Mouse (Mus musculus): ENCODE data around the gene Ncor2.

Ncor2 gene

DNA sequence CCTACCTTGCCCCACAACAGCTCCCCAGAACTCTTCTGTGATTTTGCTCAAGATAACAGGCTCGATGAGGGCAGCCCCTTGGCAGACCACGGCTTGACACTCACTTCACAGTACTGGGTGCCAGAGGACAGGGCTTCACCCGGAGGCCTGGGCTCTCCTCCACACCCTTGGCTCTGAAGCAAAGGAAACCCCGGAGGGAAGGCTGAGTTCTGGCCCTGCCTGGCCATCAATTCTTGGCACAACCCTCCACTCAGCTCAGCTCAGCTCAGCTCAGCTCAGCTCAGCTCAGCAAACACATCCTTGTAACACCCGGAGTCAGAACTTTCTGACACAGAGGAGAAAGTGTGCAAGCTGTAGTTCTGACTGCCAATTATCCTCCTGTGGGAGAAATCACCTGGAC lies 30.3 kb downstream of the Ncor2 start:
- in situ Hi-C loops (cut with MboI, MseI) = no loop called here

DNA sequence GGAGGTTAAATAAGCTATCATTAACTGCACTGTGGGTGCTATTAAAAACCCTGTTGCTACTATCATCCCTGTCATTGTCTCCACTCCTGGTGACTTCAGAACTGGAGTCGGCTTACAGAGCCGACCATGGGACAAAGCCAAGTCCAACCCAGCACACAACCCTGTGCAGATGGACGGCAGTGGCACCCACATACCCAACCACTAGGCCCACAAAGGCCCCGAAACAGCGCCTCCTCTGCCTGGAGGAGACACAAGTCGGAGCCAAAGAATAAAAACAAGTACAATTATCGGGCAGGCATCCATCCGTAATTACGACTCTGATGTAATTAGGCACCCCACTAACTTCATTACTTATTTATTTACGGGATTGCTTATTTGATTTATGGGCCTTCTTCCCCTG lies 30.8 kb downstream of the Ncor2 start:
- in situ Hi-C loops (cut with MboI, MseI) = no loop called here

DNA sequence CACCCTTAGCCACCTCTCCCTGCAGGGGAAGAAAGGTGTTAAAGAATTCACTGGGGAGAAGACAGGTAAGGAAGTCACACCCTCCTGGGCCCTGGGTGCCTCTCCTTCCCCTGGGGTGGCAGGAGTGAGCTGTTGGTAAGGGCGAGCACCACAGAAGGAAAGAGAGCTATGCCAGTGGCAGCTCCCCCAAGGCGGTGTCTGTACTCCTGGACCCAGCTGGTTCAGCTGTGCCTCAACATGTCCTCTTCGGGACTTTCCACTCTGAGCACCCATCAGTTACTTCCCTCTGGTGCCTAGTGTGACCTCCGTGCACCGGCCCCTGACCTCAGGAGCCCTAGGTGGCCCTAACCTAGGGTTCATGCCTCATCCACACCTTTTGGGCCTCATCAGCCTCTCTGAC lies 31.9 kb downstream of the Ncor2 start:
- in situ Hi-C loops (cut with MboI, MseI) = no loop called here

DNA sequence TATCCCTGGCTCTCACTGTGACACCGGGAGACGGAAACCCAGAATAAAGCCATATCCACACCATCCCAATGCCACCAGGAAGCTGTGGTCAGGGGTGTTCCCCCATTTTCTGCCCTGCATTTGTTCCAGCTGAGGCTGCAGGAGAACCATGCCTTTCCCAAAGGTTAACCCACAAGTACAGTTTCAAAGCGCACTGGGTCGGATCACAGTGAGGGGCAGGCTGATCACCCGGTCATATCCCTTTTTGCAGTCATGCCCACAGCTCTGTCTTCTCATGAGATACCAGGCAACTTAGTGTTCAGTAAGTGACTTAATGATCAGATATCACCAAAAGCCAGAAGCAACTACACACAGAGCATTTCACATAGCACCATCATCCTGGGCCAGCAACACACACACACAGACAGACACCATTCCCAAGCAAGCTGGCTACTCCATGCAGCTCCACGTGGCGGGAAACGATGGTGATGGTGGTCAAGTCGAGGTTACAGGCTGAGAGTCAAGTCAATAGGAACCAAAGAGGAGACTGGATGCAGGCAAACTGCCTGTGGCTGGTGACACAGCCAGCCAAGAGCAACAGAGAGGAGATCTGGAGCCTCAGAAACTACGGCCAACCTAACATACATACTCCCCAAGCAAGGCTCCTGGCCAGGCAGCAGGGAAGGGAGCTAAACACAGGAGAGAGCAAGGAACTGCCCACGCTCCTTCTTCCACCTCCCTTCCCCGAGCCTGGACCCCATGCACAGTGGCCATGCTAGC lies 35.7 kb downstream of the Ncor2 start:
- in situ Hi-C loops (cut with MboI, MseI) = no loop called here

DNA sequence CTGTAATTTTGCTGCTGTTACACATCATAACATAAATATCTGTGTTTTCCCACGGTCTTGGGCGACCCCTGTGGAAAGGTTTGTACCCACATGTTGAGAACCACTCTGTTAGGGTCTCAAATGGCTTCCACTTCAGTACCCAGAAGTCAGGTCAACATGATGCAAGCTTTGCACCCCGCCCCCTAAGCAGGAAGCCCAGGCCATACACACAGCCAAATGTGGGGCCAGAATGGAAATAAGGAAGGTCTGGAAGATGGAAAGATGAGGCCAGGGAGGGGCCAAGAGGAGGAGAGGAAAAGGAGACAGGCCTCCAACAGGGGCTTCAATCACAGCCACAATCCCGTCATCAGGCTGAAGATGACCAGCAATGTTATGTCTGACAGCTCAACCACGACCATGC lies 37.1 kb downstream of the Ncor2 start:
- in situ Hi-C loops (cut with MboI, MseI) = no loop called here

DNA sequence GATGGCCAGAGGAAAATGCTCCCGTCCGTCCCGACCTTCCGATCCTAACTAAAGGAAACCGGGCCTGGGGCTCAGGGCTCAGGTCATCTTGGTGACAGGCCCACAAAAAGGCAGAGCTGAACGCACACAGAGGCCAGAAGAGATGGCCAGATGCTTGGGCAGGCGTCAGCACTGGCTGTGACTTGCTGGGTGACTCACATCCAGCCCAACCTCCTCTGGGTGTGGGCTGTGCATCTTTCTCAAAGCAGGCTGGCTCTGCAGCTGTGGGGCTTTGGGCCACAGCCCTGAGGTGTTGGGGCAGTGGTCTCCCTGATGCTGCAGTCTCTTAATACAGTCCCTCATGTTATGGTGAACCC lies 37.5 kb downstream of the Ncor2 start:
- in situ Hi-C loops (cut with MboI, MseI) = no loop called here

DNA sequence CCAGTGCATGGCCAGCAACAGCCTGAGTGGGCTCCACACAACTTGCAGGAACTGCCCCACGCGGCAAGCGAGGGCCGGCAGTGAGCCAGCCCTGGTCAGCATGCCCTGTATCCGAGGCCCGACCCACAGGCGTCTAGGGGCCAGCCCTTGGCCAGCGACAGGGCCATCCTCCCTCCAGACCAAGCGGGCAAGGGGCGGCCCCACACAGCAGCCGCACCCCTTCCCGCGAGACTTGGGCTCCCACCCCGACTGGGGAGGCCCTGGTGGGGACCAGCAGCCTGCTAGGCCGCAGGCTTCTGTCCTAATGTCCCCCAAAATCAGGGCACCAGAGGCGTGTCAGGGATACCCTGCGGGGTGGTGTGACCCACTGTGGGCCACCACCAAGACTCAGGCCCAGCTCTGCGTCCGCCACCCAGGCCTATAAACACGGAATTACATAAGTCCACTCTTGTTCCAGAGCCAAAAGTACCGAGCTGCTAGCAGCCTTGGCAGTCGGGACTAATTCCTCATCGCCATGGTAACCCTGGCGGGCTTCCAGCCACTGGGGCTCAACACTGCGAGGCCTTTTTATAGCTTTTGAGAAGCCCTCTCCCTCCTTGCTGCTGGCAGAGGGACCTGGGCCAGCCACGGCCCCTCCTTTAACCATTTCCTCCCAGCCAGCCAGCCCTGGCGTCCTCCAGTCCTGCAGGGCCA lies 38.0 kb downstream of the Ncor2 start:
- in situ Hi-C loops (cut with MboI, MseI) = no loop called here

DNA sequence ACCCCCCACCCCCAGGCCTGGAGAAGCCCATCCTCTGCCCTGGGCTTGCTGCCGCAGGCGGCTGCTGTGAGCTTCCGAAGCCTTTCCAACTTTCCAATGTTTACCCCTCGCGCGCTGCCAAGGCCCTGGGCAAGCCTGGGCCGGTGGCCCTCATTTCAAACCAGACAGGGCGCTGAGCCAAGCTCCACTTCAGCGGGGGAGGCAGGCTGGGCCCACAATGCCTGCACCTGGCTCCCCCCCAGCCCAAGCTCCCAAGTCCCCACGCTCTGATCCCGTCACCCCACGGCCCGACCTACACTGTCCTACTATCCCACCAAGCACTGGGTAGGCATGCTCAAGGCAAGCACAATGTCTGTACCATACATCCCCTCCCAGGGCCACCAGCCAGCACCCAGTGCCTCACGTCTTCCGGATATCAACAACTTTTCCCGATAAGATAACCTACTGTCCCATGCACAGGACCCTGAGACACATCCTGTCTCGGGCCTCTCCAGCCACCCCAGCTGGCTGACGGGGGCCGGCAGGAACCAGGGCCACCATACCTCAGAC lies 38.8 kb downstream of the Ncor2 start:
- in situ Hi-C loops (cut with MboI, MseI) = no loop called here

DNA sequence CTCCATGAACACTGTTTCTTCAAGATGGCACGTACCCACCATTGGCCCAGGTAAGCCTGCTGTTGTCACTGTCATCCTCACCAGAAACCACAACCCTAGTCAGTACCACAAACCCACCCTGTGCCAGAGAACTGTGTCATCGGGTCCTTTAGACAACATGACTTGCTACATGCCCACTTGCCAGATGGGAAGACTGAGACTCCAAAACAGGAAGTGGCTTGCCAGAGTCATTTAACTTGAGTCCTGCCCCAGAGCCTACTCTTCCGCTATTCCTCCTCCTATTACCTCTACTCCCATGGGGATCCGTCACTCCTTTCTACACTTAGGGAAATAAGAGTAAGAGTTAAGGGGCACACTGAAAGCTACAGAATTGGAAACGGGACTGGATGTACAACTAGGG lies 39.4 kb downstream of the Ncor2 start:
- in situ Hi-C loops (cut with MboI, MseI) = no loop called here

DNA sequence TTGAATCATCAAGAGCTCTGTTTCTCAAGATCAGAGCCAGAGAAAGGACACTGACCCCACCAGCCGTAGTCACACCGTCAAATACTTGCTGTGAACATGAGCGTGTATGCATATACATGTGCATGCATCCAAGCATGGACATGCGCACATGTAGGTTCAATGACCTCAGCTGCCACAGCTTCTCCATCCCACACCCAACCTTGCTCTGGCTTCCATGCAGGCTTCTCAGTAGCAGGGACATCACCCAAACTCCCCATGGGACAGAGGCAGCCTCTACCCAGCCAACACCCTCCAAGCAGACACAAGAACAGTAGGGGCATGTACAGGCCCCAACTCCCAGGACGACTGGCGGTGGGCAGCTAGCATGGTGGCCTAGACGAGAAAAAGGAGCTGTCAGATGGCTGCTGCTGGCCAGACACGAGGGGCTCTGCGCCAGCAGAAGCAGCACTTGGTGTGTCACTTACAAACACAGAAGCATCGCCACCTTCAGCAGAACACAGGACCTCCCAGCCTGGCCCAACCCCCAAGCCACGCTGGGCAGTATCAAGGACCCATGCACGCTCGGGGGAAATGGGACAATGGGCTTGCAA lies 40.1 kb downstream of the Ncor2 start:
- in situ Hi-C loops (cut with MboI, MseI) = no loop called here

DNA sequence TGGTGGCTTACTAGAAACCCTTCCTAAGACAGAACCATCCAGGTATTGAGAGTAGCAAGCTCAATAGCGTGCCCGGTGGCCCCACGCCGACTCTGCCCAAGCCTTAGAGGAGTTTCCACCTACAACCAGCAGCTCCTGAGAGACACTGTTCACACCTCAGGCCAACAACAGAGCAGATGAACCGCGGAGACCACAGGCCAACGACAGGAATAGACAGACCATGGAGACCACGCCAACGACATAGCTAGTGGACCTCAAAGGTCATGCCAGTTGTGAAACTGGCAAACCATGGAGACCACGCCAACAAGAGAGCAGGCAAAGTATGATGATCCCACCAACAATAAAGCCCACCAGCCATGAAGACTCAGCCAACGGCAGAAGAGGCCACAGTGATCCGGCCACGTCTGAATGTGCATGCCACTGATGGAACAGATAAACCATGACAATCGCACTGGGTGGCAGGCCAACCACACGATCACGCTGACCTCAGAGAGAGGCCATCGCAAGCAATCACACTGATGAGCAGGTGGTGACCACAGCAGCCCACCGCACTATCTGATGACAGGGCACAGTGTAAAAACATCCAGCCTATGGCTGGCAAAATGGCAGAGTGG lies 41.2 kb downstream of the Ncor2 start:
- in situ Hi-C loops (cut with MboI, MseI) = no loop called here

DNA sequence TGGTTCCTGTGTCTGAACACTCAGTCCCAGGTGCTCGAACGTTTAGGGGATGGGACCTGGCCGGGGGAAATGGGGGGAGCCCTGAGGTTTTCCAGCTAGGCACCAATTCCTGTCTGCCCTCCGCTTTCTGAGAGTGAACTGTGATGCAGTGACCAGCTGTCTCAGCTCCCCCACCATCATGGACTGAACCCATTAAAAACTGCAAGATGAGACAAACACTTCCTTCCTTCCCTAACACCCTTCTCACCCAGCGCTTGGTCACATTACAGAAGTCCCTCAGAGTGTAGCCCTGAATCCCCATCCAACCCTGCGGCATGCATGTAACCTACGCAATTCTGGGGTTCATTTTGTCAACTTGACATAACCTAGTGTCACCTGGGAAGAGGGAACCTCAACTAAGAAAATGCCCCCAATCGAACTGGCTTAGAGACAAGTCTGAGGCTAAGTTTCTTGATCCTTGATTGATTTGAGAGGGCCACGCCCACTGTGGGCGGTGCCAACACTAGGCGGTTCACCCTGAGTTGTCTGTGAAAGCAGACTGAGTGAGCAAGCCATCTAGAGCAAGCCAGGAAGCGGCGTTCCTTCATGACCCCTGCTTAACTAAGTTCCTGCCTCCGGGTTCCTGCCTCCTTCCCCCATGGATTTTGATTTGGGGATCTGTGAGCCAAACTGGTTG lies 41.9 kb downstream of the Ncor2 start:
- in situ Hi-C loops (cut with MboI, MseI) = no loop called here

DNA sequence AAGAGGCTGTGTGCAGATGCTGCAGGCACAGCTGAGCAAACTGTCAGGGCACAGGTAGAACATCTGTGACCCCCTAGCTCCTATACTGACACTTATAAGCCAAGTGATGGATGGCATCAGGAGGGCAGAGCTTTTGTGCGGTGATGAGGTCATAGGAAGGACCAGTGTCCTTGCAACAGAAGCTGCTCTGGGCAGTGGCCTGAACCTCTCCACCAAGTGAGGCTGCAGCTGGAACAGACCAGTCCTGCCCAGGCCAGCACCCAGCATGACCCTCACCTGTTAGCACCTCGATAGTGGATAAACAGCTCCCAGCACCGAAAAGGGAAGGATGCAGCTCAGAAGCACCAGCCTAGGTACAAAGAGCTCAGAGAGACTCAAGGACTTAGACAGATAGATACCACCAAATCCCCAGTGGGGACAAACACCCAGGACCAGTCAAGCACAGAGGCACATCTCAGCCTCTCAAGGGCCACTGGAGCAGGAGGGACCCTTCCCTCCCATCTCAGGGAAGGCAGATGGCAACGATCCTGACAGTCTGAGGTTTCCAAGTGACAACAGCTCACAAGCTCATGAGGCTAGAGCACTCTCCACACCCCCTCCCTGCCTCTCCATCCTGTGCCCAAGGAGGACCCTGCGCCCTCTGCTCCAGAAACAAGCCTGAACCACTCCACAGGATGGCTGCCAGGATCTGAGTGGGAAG lies 42.6 kb downstream of the Ncor2 start:
- in situ Hi-C loops (cut with MboI, MseI) = no loop called here

DNA sequence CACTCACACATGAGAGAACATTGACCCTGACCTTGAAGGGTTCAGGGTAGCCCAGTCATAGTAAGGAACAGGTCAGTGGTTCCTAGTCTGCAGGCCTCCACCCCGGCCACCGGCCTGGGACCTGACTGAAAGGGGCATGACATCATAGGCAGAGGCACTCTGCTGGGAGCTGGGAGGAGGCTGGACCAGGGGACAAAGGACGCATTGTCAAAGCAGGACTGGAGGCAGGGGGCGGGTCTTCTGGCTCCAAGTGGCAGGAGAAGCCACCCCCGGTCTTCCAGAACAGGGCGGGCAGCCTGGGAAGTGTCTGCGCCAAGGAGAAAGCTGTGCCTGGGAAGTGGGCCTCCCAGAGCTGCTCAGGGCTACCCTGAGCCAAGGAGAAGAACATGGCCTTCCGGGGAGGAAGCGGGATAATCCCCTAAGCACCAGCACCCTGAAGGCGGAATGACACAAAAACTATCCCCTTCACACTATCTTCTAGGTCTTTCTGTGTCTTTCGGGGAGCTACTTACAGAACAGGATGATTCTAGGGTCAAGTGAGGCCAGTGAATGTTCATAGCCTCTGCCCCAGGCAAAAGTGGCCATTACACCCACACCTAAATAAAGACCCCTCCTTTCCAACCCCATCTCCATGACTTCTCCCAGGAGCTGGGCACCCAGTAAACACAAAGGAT lies 44.1 kb downstream of the Ncor2 start:
- in situ Hi-C loops (cut with MboI, MseI) = no loop called here

DNA sequence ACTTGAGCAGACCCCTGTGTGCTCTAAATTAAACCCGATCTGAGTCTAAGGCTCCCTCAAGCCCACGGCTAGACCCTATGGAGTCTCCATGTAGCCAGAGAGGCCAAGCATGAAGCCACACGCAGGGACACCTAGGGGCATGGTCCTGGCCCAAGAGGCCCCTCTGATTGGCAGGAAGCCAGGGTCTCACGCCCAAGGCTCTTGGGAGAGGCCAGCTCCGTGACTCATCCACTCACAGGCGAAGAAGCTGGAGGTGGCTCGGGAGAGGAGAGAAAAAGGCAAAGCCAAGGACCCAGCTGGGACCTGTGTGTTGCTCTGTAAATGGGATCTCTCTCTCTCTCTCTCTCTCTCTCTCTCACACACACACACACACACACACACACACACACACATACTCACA lies 44.6 kb downstream of the Ncor2 start:
- in situ Hi-C loops (cut with MboI, MseI) = no loop called here

DNA sequence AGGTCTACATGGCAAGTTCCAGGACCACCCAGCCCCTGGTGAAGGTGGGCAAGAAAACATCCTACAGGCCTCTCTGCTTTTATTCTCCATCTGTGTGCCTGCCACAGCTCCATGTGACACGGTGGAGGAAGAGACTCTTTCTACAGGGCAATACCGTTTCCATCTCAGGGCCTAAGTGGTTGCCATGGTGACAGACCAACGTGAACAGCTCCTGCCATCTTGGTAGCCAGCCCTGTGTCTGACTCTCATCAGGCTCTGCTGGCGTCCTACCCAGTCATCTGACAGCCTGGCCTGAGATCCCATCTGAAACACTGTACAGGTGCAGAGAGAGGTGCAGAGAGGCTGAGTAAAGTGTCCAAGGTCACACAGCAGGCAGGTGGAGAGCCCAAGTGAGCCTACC lies 45.4 kb downstream of the Ncor2 start:
- in situ Hi-C loops (cut with MboI, MseI) = no loop called here

DNA sequence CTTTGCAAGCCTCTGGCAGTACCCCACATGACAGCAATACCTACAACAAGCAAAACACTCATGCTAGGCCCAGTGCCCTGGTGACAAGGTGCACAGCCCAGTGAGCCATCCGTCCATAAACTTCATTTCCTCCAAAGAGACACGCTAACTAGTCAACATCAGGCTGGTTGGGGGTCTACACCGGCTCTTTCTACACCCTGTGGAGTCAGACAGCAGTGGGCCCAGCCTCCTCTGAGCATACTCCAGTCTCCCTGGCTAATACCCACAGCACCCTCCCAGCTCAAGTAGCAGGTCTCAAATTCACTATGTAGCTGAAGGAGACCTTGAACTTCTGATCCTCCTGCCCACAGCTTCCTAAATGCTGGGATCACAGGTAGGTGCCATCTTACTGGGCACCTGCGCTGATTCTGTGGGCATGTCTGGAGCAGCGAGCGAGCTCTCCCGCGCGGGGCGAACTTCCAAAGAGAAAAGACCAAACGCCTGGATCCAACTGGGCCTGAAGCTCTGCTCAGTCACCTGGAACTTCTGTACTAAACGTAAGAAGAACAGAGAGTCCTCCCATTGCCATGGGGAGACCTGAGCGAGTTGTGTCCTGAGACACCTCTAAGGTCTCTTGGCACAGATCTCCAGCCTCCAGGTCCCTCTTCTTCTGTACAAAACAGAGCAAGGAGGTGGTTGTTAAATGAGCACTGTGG lies 46.3 kb downstream of the Ncor2 start:
- in situ Hi-C loops (cut with MboI, MseI) = no loop called here

DNA sequence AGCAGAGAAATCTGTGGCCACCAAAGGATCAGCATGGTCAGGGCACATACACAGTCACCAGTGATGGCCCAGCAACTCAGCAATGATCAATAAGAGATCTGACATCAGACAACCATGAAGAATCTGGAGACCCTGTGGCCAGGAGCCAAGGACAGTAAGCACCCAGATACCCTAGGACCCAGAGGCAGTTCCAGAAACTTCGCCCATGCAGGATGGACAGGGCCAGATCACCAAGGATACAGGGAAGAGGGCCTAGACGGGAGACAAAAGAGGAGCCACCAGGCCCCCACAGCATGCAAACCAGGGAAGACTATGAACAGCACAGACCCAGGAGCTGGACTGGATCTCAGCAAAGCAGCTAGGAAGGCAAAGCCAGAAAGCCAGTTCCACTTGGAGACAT lies 47.0 kb downstream of the Ncor2 start:
- in situ Hi-C loops (cut with MboI, MseI) = no loop called here

DNA sequence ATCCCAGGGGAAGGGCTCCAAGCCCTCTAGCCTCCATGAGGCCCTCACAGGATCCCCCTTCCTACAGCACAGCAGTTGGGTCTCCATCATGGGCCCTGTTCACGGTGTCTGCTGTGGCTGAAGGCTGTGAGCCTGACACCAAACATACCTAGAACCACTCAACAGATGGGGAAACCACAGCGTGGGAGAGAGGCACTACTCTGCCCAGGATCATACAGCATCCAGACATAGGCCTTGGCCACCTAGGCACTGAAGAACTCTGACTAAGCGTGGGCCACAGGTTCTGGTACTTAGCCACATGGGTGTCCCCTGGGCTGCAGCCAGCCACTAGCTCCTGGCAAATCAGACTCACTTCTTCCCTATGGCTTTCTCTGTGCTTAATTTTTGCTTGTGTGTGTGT lies 48.6 kb downstream of the Ncor2 start:
- in situ Hi-C loops (cut with MboI, MseI) = no loop called here

DNA sequence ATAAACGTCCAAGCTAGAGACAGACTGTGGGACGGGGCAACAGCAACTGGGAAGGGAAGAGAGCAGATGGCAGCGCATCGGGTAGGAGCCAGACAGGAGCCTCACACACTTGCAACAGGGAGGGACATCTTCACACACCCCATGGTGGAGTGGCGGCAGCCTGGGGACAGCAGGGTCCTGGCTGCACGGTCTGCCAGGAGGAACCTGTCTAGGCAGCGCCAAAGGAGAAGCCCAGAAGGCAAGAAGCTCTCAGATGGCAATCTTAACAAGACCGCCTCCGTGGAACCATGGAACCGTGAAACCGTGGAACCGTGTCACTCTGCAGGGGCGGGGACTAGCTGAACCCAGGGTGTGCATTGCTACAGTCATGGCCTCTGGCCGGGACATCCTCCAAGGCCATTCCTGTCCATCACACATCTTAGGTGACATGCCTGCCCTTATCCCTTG lies 50.1 kb downstream of the Ncor2 start:
- in situ Hi-C loops (cut with MboI, MseI) = loop anchor here (10.0 kb wide), 1 partner anchor 414 kb away; no protein-coding TSS in a partner anchor

Data from T-helper 2 cell (primary cell).